Mouse (Mus musculus) midbrain, embryonic 11.5 days (tissue): ENCODE measurements at regions not wholly inside any gene's neighbourhood (a gene's known extent, or its start where the extent isn't known, plus 50 kb on each side); places are given as distances from the start of the nearest gene placed in this dataset.

Experiments
- ATAC-seq: fragments of 200-750 bp; cut with Nextera tagmentation; 2 replicates; pipeline ENCODE4 v1.8.0; 2017; ENCODE audit warnings: moderate TSS enrichment, moderate library complexity; ENCODE audit not compliant: low FRiP score
- DNase-seq: peaks from one replicate; pipeline ENCODE4 v3.0.0; 2015; ENCODE audit warnings: low spot score; ENCODE audit errors: missing footprints
- H3K27ac ChIP-seq: fragments of 300-500 bp; sonication (generic); 2 replicates; pipeline ENCODE4 v1.5.1; 2014; ENCODE audit warnings: low read depth, low read length
- H3K27me3 ChIP-seq: fragments of 300-500 bp; sonication (generic); 2 replicates; pipeline ENCODE4 v1.6.1; 2014; ENCODE audit warnings: mild to moderate bottlenecking, low read length, moderate library complexity, mixed read lengths; ENCODE audit not compliant: control insufficient read depth, insufficient read depth
- H3K36me3 ChIP-seq: fragments of 300-500 bp; sonication (generic); 2 replicates; pipeline ENCODE4 v1.6.1; 2014; ENCODE audit warnings: mild to moderate bottlenecking, low read length, moderate library complexity, mixed read lengths; ENCODE audit not compliant: control insufficient read depth, insufficient read depth
- H3K4me1 ChIP-seq: fragments of 300-500 bp; sonication (generic); 2 replicates; pipeline ENCODE4 v1.6.1; 2014; ENCODE audit warnings: low read length; ENCODE audit not compliant: control insufficient read depth, insufficient read depth
- H3K4me2 ChIP-seq: fragments of 300-500 bp; sonication (generic); 2 replicates; pipeline ENCODE4 v1.6.1; 2014; ENCODE audit warnings: mild to moderate bottlenecking, moderate library complexity
- H3K4me3 ChIP-seq: fragments of 300-500 bp; sonication (generic); 2 replicates; pipeline ENCODE4 v1.5.1; 2014; ENCODE audit warnings: low read depth, low read length
- H3K9ac ChIP-seq: fragments of 300-500 bp; sonication (generic); 2 replicates; pipeline ENCODE4 v1.6.1; 2014; ENCODE audit warnings: low read length
- H3K9me3 ChIP-seq: fragments of 300-500 bp; sonication (generic); 2 replicates; pipeline ENCODE4 v1.6.1; 2016; ENCODE audit warnings: low read length; ENCODE audit not compliant: control insufficient read depth
- WGBS: fragments of 180-500 bp; shearing (Covaris S2); extraction: QIAGEN DNeasy Blood & Tissue Kit; methylation state at CpG from one replicate; pipeline ENCODE4 v1.1.7; 2014; 5-methylcytosine and 5-hydroxymethylcytosine counted together

DNA sequence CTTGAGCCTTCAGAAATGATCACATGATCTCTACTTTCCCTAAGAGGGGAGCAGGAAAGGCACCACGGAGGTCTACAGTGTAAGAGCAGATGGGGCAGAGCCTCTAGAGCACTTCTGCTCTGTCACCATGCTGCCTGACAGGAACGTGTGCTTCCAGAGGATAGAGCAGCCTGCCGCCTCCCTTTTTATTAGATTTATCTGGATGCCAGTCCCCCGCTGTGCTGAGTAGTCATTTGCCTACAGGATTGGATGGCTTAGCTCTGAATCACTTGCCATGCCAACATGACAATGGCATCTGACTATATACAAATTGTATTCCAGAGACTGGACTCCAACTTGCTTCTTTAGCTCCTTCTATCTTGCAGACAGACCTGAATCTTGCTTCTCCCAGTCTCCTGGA is 234.2 kb upstream of the Rbfox1 start:
- no peak overlapping the region for H3K27ac ChIP-seq
- no peaks in the 10 kb centered on the region for H3K9me3 ChIP-seq
- H3K27me3 ChIP-seq = no peaks in the 10 kb centered on the region
- no peak overlapping the region for H3K4me3 ChIP-seq
- no peaks in the 10 kb centered on the region for H3K36me3 ChIP-seq
- no peak overlapping the region for H3K9ac ChIP-seq
- WGBS = 57% methylated on average over 4 of the region's 4 CpGs
- no peaks in the 10 kb centered on the region for H3K4me1 ChIP-seq
- no peak for DNase-seq
- no peak overlapping the region for H3K4me2 ChIP-seq
- ATAC-seq = no peak

DNA sequence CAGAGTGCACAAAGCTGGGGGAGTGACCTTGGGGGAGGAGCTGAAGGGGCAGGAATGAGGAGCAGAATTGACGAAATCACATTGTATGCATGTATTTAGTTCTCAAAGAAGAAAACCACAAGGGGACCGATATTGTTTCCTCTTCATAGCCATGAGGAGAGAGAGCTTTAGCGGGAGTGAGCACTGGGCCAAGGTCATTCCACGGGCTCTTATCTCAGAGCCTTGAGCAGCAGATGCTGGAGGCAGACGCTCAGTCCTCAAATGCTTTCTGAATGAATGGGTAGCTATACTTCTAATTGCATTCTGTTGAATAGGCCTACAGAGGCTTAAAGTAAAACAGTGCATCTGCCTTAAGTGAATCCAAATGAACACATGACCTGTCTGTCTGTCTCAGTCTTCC is 245.2 kb upstream of the Rbfox1 start:
- no peaks in the 10 kb centered on the region for H3K27me3 ChIP-seq
- H3K4me2 ChIP-seq = no peak overlapping the region
- ATAC-seq (no peak), DNase-seq (no peak)
- H3K4me3 ChIP-seq = no peak overlapping the region
- no peak overlapping the region for H3K27ac ChIP-seq
- H3K9me3 ChIP-seq = no peaks in the 10 kb centered on the region
- WGBS = 79% methylated on average over 5 of the region's 5 CpGs
- H3K9ac ChIP-seq = no peak overlapping the region
- H3K4me1 ChIP-seq = no peaks in the 10 kb centered on the region
- no peaks in the 10 kb centered on the region for H3K36me3 ChIP-seq

DNA sequence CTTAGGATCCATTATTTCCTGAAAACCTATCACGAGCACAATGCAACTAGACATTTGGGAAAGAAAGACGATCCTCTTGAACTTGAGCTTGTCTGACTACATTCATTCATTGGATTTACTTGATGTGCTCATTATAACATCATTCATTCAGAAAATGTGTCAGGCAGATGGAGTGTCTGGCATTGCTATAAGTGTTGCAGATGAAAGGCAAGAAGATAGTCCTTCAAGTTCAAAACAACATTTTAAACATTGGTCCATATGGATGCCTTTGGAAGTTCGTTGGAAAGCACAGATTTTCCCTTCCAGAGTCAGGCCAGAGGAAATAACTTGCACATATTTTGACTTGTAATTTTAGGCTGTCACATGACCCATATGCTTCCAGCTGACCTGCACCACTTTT is 255.2 kb upstream of the Rbfox1 start:
- Histone ChIP-seq H3K4me1 (no peaks in the 10 kb centered on the region), H3K27me3 (no peaks in the 10 kb centered on the region), H3K4me3 (no peak overlapping the region), H3K9ac (no peak overlapping the region), H3K27ac (no peak overlapping the region), H3K4me2 (no peak overlapping the region), H3K36me3 (no peaks in the 10 kb centered on the region), H3K9me3 (no peaks in the 10 kb centered on the region)
- 84% methylated on average over 3 of the region's 3 CpGs for WGBS
- ATAC-seq (no peak), DNase-seq (no peak)

DNA sequence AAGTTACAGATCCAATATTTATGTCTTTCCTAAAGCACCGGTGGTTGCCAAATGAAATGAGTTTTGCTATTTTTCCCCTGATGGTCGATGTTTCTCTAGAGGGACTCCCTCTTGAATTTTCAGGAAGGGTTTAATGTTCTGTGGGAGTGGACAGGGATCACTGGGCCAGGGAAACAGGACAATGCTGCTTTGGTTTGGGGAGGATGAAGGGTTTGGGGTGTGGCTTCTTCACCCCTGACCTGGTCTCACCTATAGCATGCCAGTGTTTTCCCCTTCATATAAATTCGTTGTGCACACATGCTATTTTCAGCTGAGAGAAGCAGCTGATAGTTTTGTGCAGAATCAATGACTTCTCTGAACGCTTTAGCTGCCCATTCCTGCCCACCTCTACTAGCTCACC is 257.2 kb upstream of the Rbfox1 start:
- H3K9ac ChIP-seq = no peak overlapping the region
- no peak overlapping the region for H3K4me2 ChIP-seq
- H3K9me3 ChIP-seq = no peaks in the 10 kb centered on the region
- ATAC-seq = no peak
- WGBS = 85% methylated on average over 4 of the region's 4 CpGs
- no peaks in the 10 kb centered on the region for H3K4me1 ChIP-seq
- no peaks in the 10 kb centered on the region for H3K36me3 ChIP-seq
- no peak overlapping the region for H3K4me3 ChIP-seq
- no peak overlapping the region for H3K27ac ChIP-seq
- no peak for DNase-seq
- no peaks in the 10 kb centered on the region for H3K27me3 ChIP-seq

DNA sequence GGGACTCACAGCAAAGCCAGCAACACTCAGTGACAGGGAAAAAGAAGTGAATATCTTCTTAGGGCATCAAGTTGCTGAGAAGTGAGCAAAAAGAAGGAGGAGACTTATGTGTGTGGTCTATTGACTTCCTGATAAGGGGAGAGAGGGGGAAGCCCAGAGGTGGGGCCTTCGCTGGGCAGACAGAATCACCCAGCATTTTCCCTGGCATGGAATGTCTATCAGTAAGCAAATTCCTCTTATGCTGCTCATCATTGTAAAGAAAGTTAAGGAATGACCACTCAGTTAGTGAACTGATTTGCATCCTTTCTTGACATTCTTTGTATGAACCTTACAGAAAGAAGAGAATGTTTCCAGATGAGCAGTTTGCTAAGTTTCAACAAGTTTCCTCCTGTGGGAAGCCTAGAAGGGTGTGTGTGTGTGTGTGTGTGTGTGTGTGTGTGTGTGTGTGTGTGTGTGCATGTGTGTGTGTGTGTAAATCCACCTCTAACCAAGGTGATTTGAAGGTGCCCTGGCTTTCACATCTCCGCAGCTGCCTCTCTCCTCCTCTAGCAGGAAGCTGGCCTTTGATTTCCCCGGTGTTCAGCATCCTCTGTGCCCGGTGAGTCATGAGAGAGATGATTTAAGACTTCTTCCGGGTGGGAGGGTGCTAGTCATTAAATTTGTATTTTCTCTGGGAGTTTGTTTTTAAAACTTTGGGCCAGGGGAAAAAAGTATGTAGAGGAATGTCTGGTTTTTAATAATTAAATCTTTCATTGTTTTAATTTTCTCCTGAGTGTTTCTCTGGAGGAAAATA is 257.8 kb upstream of the Rbfox1 start:
- WGBS = 82% methylated on average over 5 of the region's 5 CpGs
- DNase-seq = no peak
- Histone ChIP-seq H3K27ac (no peak overlapping the region), H3K4me1 (no peaks in the 10 kb centered on the region), H3K27me3 (no peaks in the 10 kb centered on the region), H3K4me3 (no peak overlapping the region), H3K4me2 (no peak overlapping the region), H3K36me3 (no peaks in the 10 kb centered on the region), H3K9me3 (no peaks in the 10 kb centered on the region), H3K9ac (no peak overlapping the region)
- no peak for ATAC-seq

DNA sequence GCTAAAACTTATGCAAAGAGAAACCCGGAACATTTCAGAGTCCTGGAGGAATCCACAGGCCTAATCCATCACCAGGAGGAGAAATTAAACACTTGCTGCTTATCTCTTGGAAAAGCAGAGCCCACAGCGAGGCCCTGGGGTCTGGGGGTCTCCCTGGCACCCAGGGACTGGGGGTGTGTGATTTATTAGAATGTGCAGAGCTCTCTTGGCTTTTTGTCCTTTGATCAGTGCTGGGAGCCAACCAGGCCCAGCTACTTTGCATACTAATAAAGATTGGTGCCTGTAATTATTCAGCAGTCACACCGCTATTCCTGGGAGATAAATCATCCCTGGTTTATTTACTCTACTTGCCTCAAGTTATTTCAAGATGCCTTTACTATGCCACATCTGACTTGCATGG is 260.0 kb upstream of the Rbfox1 start:
- no peak overlapping the region for H3K9ac ChIP-seq
- no peak for ATAC-seq

GRCm38 (mm10) chr16:5620566-5620965 is 264.6 kb upstream of the Rbfox1 start:
- no peaks in the 10 kb centered on the region for H3K27me3 ChIP-seq
- H3K4me3 ChIP-seq = no peak overlapping the region
- H3K27ac ChIP-seq = no peak overlapping the region
- H3K4me1 ChIP-seq = no peaks in the 10 kb centered on the region
- H3K9ac ChIP-seq = no peak overlapping the region
- WGBS = 94% methylated on average over 3 of the region's 3 CpGs
- H3K4me2 ChIP-seq = no peak overlapping the region
- ATAC-seq (no peak), DNase-seq (no peak)
- H3K36me3 ChIP-seq = no peaks in the 10 kb centered on the region
- no peaks in the 10 kb centered on the region for H3K9me3 ChIP-seq

More for the DNA sequence above, 260.0 kb upstream of the Rbfox1 start:
- Histone ChIP-seq H3K36me3 (no peaks in the 10 kb centered on the region), H3K4me1 (no peaks in the 10 kb centered on the region), H3K4me2 (no peak overlapping the region), H3K27ac (no peak overlapping the region), H3K9me3 (no peaks in the 10 kb centered on the region), H3K27me3 (no peaks in the 10 kb centered on the region), H3K4me3 (no peak overlapping the region)
- WGBS = 67% methylated on average over 3 of the region's 3 CpGs
- no peak for DNase-seq

- H3K36me3 ChIP-seq = no peaks in the 10 kb centered on the region
- H3K9ac ChIP-seq = no peak overlapping the region
- H3K4me1 ChIP-seq = no peaks in the 10 kb centered on the region
- no peaks in the 10 kb centered on the region for H3K9me3 ChIP-seq
- no peak overlapping the region for H3K4me2 ChIP-seq
- no peaks in the 10 kb centered on the region for H3K27me3 ChIP-seq
- no peak overlapping the region for H3K27ac ChIP-seq
- DNase-seq (no peak), ATAC-seq (no peak)
- WGBS = 90% methylated on average over 5 of the region's 5 CpGs
- no peak overlapping the region for H3K4me3 ChIP-seq
Measured at GRCm38 (mm10) chr16:5616356-5616755, 268.8 kb upstream of the Rbfox1 start.

DNA sequence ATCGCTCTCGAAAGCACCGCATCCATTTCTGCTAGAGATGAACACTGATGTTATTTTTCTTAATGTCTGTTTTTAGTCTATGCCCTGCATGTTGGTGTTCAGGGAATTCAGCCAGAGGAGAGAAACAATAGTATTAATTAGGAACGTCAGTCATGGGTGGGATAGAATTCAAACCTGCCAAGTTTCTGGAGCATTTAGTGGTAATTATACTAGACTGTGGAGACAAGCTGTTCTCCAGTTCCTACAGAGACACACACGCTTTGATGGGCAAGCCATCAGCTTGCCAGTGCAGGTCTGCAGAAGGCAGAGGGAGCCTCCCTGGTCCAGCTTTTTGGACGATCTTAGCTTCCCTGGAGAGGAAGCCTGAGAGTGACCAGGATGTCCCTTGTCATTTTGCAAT is 289.8 kb upstream of the Rbfox1 start:
- no peak for DNase-seq
- Histone ChIP-seq H3K4me1 (no peaks in the 10 kb centered on the region), H3K9ac (no peak overlapping the region), H3K9me3 (no peaks in the 10 kb centered on the region), H3K27me3 (no peaks in the 10 kb centered on the region), H3K27ac (no peak overlapping the region), H3K4me3 (no peak overlapping the region), H3K4me2 (no peak overlapping the region), H3K36me3 (no peaks in the 10 kb centered on the region)
- no peak for ATAC-seq
- 88% methylated on average over 6 of the region's 6 CpGs for WGBS
